Mouse (Mus musculus) left cerebral cortex, adult 8-10 months (tissue): Measurements from ENCODE around the gene Tmx4. TPM values are rescaled to one million over a fixed set of nuclear protein-coding genes. Genes with fewer than 3 reads are reported as not detected.
"Not testable (repeated sequence)": the region's sequence is repeated elsewhere in the genome, so short reads cannot be mapped to it uniquely, and the experiment has no call there.

ENCODE experiments used
- DNase-seq, 2 experiments: peaks; one replicate each; pipeline ENCODE4 v3.0.0; 2022; ENCODE audit warnings: low spot score in 2 of 2
- total RNA-seq, 4 experiments: library from RNA; stranded (reverse); gene quantifications; 2 replicates each; pipeline ENCODE4 v1.2.4; 2022

Gene Tmx4
- total RNA-seq: 100 to 1,000 TPM; 177 to 194 (median 188) TPM

DNA sequence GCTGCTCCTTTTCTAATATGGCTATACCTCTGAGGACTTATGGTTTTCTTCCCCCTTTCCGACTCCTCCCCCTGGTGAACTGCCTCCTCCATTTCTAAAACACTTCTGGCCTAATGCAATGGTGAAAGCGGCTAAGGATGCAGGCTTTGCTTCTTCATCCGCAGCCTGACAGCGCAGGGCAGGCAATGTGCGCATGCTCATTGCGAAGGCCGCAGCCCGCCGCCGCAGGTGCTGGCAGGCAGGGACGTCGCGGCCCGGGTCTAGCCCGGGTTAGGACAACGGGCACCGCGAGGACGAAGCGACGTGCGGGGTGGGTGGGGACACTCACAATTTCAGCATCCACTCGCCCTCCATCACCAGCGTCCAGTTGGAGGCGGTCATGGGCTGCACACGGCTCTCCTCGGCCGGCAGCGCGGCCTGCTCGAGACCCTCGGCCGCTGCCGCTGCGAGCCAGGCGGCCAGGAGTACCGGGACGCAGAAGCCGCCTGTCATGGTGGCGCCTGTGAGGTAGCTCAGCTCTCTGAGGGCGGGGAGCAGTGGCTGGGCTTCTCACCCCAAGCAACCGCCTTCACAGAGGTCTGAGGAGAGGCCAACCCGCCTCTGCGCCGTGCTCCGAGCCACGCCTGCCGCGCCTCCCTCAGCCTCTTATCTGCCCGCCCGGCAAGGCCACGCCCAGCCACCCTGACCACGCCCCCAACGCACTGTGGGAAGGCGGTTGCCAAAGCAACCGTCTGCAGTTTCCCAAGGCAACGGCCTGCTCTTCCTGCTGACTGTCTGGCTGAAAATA, at the start of gene Tmx4:
Gene Tmx4, minus strand, starts transcription at position 632 of the 787 bp plus-strand sequence.
- peak; percentile 96 to 98 for DNase-seq

DNA sequence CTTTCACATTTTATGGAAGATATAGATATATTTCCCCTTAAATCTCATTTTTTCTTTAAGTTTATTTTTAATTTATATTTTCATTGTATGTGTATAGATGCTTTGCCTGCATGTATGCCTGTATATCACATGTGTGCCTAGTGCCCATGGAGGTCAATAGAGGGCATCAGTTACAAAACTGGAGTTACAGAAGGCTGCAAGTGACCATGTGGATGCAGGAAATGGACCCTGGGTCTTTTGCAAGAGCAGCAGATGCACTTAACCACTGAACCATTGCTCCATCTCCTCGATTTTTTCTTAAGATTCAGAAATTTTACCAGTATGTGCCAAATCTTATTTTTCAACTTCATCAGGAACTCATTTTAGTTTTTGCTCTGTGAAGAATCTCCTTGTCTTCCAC, 48.2 kb upstream of the Tmx4 start:
- DNase-seq: no peak

DNA sequence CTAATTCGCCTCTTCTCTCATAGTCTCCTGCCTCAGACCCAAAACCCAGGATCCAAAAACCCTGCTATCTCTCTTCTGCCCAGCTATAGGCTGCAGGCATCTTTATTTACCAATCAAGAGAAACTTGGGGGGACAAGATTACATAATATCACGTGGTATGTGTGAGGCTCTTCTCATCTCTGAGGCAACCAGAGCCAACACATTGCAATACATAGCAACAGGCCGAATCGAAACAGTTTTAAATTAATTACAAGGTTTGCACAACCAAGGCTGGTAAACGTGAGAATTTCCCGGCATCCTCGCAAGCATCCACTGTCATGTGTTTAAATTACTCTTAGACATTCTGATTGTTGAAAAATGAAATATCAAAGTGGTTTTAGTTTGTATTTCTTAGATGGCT, 47.1 kb upstream of the Tmx4 start:
- DNase-seq: no peak

DNA sequence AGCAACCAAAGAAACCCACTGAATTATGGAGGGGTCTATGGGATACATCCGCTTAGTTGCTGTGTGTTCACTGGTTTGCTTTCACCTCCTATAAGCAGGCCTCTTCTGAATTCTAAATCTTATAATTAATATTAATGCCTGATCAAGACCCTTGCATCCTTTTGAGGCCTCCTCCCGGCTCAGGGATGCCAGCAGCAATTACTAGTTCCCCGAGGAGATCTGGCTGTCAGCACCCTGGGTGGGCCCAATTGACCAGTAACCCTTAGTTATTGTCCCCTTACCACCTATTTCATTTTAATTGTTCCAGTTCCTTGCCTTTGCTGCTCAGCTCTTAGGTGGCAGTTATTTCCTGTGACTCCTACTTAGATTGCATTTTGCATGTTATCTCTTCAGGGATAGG, 38.4 kb upstream of the Tmx4 start:
- no peak for DNase-seq

DNA sequence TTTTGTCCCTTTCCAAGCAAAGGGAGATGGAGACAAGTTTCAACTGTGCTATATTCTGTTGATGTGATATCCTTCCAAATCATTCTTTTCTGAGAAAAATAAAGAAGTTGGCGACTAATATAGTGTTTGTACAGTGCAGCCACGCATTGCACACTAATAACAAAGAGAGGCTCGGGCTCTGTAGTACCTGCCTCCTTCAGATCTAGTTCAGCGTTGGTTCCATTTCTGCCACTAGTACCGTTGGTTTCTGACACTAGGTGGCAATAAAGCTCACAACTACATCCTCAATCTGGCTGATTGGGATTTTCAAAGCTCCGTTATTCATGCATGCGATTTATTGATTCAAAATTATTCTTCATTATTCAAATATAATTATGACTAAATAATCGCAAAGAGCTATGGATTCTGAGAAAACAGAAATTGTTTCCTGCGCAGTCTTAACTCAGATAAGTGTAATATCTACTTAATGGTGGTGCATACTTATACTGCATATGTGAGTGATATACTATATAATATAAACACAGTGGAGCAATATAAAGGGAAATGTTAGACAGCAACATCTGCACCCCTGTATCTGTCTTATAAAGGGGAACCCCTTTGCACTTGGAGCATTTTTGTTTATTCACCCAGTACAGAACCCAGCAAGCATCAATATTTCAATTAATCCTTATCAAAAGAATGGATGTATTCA, 37.5 kb upstream of the Tmx4 start:
- DNase-seq: peak in 1 of 2 experiments; percentile 12

DNA sequence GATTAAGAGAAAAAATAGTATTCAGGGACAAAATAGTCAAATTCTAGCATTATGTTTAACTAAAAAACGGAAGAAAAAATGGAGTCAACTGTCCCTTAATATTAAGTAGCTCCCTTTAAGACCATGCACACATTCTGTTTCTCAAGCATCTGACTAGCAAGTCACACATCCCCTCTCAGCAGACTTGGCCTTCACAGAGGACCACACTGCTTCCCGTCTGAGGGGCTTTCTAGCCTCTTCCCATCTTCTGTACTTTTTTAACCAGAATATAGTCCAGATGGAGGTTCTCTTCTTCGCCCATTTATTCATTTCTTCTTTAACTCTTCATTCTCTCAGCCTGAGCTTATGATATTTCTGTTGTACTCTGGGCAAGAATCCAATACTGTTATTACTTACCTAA, 35.6 kb upstream of the Tmx4 start:
- no peak for DNase-seq

DNA sequence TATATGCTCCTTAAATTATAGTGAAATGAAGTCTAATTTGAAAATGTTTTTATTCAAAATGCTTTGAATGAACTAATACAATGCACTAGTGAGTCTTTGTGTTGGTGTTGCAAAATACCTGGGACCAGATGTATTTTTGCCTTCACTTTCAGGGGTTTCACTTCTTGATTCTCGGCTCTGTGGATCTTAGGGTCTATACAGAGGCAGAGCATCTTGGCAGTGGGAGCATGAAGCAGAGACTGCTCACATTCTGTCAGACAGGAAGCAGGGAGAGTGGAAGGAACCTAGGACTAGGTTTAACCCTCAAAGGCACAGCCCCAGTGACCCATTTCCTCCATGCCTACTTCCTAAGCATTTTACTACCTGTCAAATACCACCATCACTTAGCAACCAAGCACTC, 31.5 kb upstream of the Tmx4 start:
- DNase-seq: no peak

DNA sequence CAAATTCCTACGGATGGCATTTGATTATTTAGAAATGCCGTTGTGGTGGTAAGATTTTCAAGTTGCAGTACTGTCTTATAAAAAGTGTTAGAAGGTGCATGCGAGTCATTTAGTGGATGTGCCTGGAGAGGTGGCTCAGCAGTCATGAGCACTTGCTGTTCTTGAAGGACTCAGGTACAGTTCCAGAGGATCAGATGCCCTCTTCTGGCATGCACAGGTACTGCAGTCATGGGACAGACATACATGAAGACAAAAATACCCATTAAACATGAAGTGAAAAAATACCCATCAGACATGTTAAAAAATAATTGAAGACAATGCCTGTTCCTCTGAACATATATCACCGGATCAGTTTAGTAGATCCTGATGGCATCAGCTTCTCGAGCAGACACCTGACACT, 29.7 kb upstream of the Tmx4 start:
- DNase-seq: no peak

DNA sequence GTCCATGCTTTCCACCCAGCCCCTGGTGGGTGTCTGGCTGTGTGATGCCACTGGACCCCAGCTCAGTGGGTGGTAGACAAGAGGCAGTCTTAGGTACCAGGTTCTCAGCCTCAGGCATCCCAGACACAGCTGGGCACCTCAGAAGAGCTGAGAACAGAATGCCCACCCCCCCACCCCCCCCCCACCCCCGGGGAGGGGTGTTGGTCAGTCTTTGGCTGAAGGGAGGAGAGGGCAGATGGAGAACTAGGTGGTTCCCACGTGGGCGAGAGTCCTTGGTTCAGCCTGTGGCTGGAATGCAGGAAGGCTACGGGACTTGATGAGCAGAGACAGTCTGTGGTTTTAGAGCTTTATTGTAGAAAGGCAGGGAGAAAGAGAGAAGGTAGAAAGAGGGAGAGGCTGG, 12.5 kb upstream of the Tmx4 start:
- no peak for DNase-seq

DNA sequence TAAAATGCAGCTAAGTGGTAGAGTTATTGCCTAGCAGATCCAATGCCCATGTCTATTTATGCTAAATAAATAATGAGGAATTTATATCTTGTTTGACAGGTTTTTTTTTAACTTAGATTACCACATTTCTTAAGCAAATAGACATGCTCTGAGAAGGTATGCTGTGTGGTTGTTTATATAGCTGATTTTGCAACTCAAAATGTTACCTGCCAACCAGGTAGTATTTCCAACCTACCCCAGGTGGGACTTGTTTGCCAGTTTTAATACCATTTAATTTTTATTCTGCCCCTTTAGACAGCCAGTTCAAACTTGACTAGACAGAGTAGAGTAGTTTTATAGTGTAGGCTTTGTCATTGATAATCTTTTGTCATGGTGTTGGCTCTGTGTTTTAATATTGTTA, 10.7 kb upstream of the Tmx4 start:
- DNase-seq: no peak

DNA sequence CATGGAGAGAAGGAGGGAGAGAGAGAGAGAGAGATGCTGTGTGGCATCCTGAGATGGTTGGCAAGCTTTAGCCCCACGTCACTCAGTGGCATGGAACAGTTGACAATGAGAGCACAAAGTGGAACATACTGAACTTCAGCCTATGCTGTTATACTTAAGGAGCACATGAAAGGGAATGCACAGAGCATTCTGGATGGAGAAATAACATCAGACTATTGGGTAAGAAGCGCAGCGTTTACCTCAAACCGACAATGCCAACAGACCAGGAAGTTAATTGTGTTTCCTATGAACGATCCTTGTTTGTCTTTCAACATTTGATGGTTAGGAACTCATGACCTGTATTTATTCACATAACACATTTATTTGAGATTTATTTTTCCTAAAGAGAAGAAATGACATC, 8.8 kb upstream of the Tmx4 start:
- DNase-seq: no peak

DNA sequence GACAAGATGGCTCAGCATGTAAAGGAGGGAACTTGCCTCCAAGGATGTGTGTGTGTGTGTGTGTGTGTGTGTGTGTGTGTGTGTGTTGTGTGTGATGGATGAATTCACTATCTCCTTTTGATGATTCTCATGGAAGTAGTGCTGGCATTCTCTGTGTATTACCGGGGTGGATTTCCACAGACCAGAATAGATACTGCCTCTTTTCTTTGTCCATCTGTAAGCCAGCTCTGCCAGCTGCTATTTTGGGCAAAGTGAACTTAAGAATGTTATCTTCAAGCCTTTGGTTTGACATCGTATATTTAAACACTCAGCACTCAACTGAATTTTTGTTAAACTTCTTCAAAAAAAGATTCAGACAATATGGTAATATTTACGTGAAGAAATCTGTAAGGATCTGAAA, 5.1 kb upstream of the Tmx4 start:
- peak in 1 of 2 experiments; percentile 37 for DNase-seq

DNA sequence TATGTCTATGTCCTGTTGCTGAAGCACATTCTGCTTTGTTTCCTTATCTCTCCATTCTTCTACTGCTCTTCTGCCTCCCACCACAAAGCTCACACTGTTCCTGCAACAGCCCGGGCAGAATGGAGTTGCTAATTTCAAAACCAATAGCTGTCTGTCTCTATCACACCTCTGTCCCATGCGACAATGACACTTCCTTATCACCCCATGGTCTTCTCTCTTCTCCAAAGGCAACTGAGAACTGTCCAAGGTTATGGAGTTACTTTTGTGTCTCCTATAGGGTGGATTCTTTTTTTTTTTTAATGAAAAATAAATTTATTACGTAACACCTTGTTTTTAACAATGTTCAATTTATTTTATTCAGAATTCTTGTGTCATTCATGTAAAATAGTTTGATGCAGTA, 1.8 kb upstream of the Tmx4 start:
- DNase-seq: no peak

DNA sequence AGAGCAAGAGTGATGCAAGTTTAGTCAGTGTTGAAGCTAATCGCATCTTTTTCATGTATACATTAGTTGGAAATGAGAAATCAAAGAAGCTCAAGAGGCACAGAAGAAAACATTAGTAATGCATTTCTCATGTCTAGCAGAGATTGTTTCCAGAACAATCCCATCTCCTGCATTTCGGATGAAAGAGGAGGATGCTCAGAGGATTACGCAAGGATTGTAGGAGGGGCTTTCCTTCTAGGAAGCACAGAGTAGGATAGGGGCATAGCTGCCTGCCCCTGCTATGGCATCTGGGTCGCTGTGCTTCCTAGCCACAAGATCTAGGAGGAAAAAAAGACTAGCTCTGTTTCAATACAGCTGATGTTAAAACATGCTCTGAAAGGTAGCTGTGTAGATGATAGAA, 1.2 kb upstream of the Tmx4 start:
- DNase-seq: no peak

DNA sequence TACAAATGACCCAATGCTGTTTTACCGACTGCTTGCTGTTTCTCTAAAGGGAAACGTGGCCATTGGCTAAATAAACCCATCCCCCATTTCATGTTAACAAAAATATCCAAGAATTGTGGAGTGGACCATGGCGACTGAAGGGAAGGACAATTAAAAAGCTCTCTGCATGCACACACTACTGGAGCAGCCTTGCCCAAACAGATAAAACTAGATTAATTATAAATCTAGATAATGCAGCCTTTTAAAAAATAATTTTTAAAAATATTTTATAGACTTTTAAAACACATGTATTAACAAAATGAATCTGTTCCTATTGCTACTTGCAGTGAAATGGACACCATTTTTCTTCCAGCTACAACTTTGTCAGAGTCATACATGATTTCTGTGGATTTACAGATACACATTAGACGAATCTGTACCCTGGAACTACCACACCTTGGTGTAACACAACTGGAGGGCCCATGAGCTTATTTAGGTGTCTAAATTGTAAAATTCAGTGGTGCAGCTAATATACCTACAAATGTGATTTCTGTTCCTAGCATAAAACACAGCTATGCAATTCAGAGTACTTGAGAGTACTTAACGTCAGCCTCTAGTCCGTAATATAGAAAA, 462 bp upstream of the Tmx4 start:
- DNase-seq: no peak

DNA sequence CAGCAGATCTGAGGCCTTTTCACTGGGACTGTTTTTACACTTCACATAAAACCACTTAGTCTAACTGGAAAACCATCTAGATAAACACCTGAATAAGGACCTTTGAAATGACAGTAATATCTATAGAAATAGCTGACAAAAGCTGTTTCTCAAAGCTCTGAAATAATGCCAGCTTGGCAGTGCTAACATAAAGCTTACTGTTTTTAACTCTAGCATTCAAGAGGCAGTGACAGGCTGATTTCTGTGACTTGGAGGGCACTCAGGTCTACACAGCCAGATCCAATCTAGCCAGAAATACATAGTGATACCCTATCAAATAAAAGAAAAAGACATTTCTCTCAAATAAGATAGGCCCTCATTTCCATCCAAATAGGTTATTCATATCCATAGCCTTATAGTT, 1.6 kb downstream of the Tmx4 start:
- no peak for DNase-seq

DNA sequence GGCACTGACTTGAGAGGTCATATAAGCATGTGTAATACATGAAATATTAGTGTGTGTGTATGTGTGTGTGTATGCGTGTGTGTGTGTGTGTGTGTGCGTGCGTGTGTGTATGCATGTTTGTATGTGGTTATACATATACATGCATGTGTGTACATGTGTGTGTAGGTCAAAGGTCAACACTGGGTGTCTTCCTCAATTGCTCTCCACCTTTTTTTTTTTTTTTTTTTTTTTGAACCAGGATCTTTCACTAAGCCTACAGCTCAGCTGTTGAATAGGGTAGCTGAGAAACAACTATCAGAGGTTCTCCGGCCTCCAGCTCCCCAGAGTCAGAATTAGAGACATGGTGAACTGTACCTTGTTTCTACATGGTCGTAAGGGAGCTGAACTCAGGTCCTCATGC, 2.6 kb downstream of the Tmx4 start:
- no peak for DNase-seq

DNA sequence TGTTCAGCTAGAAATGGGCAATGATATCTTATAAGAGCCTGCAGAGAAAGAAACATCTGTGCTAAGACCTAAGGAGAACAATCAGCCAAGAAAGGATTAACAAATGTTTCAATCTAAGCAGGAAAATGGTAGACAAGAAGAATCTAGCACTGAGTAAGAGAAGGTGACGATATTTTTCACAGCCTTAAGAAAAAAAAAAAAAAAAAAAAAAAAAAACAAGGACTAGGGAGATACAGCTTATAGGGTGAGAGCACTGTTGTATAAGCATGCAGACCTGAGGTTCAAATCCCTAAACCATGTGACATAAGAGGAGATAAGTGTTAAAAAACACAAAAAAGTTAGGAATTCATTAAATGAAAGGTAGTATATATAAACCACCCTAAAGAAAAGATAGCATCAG, 3.5 kb downstream of the Tmx4 start:
- DNase-seq: no peak

DNA sequence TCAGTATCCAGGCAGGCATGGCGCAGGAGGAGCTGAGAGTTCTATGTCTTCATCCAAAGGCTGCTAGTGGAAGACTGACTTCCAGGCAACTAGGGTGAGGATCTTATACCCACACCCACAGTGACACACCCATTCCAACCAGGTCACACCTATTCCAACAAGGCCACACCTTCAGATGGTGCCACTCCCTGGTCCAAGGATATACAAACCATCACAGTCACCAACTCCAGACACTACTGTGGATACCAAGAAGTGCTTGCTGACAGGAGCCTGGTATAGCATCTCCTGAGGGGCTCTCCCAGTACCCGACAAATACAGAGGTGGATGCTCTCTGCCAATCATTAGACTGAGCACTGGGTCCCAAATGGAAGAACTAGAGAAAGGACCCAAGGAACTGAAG, 15.4 kb downstream of the Tmx4 start:
- DNase-seq: not testable (repeated sequence)

DNA sequence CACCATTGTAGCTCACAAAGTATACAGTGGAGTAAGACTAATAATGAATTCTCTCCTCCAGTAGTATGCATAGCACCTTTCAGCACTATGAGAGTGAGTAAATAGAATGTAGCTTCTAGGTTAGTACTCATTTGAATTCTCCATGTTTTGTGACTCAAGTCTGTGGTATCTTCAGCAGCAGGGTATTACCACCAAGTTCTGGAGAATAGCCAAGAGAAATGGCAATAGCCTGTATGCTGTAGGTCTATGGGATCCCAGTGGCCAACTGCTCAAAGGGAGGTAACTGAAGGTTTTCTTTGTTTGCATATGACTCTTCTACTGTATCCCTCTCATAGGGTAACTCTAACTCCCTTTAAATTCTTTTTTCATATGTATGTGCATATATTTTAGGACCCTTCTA, 39.0 kb downstream of the Tmx4 start:
- DNase-seq: no peak

DNA sequence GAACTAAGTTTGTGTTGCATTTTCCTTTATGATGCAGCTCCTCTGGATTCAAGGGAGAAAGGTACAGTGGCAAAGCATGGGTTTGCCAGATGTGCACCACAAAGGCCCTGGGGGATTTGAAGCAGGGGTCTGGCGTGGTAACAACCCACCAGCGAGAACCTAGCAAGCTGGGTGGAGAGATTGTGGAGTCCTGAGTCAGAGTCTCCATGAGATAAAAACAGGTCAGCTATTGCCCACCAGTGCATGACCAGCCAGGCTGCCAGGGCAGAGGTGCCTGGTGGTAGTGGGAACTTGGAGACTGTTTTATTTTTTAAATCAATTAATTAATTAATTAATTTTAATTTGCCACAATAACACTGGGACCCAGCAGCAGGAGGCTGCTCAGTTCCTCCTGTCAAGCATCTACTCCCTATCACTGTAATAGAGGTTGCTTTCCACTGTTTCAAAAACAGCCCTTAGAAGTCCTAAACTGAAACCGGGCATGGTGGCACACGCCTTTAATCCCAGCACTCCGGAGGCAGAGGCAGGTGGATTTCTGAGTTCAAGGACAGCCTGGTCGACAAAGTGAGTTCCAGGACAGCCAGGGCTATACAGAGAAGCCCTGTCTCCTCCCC, 52.8 kb downstream of the Tmx4 start:
- DNase-seq: no peak

DNA sequence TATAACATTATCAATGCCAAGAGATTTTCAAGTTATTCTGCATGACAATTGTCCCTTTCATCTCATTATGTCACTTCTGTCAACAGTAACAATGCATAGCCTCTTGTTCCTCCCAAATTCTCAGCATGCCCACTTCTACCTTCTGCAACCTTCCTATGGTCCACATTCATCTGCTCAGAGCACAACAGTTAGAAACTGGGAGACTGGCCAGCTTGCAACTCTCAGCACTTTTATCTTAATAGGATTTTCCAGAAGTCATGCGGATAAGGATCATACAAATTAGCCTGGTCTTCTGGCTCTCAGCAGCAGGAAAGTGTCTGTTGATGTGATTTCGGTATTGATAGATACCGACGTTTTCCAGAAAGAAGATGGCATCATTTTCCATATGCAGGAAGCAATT, 58.7 kb downstream of the Tmx4 start:
- no peak for DNase-seq
